Mouse (Mus musculus) retina, postnatal 1 day (tissue): ENCODE measurements at regions not wholly inside any gene's neighbourhood (a gene's known extent, or its start where the extent isn't known, plus 50 kb on each side); places are given as distances from the start of the nearest gene placed in this dataset.

Source experiments
- DNase-seq: peaks from one replicate; pipeline ENCODE4 v3.0.0-alpha.2; 2012

DNA sequence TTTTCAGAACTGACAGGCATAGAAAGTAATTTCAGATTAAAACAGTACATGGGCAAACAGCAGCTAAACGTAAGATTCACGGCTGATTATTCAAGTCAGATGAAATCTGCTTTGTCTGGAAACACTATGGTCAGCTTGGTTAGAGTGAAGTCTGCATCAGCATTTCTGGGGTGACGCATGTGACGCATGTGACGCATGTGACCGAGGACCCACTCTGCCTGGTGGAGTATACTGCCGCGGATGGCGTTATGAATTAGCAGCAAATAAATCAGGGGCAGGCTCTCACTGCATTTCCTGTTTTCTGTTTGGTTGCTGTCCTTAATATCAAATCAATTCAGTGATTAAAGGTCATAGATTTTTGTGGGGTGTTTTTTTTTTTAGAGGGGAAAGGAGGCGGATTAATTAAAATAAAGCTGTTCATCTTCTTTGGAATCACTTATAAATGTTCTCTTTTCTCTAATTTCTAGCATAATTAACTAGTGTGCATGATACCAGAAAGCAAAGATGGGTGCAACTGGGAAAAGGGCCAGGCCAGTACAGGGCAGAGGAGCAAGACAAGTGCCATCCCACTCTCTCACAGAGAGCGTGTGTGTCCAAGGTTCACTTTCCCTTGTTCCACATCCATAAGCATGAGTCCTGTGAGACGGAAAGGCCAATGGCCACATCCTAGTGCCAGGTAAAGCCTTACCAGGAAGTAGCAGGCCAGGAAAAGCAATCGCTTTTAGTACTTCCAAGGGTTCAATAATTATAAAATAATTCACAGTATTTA, 285.7 kb upstream of the Smim15 start:
- DNase-seq = no peak

- no peak for DNase-seq
These were observed 291.5 kb upstream of the Smim15 start for GRCm38 (mm10) chr13:107752745-107753144.

GRCm38 (mm10) chr13:107743464-107744218, 300.6 kb upstream of the Smim15 start:
- peak; percentile 69 for DNase-seq

- DNase-seq = no peak
These were observed 307.7 kb upstream of the Smim15 start for GRCm38 (mm10) chr13:107736581-107736980.

- no peak for DNase-seq
These were observed 309.9 kb upstream of the Smim15 start for GRCm38 (mm10) chr13:107734161-107734905.

GRCm38 (mm10) chr13:107730976-107731375, 313.3 kb upstream of the Smim15 start:
- DNase-seq = no peak

- DNase-seq = no peak
These were observed 317.8 kb upstream of the Smim15 start for GRCm38 (mm10) chr13:107726491-107726890.

- no peak for DNase-seq
These were observed 322.3 kb upstream of the Smim15 start for GRCm38 (mm10) chr13:107721901-107722300.

- DNase-seq = peak; percentile 32
These were observed 323.2 kb upstream of the Smim15 start for GRCm38 (mm10) chr13:107720874-107721574.

DNA sequence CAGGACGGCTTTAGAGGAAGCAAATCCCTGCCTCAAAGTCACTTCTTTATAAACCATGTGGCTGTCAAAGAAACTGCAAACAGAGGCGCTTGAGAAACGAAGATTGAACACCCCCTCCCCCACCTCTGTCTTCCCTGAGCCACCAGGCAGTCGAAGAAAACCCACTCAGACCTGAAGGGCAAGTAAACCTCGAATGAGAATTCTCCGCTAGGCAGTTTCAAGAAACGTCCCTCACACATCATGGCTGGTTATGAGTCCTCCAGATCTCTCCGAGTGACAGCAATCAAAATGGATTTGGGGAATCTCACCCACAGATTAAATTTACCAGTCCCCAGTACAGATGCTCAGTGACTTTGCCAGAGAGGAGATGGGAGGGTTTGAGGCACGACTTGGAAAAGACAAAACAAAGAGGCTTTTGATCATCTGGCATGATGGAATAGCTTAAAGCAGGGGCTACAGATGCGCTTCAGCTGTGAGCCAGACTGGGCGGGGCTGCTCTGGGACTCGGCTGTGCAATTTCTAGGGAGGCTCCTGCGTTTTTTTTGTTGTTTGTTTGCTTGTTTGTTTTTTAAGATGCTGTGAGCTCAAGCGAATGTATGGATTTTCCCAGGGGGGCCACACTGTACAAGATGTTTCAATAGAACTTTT, 325.1 kb upstream of the Smim15 start:
- DNase-seq = no peak

- DNase-seq = no peak
These were observed 328.6 kb upstream of the Smim15 start for GRCm38 (mm10) chr13:107715616-107716015.

DNA sequence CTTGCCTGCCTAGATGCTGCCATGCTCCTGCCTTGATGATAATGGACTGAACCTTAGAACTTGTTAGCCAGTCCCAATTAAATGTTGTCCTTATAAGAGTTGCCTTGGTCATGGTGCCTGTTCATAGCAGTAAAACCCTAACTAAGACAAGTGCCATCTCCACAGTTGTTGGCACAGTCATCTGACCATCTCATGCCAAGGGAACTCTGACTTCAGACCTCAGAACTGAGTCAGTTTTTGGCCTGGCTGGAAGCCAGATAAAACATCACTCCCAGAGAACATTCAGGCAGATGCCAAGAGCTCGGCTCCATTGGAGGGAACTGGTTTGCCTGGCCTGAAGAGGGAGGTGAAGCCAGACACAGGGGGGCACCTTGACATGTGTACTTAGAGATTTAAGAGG, 330.2 kb upstream of the Smim15 start:
- DNase-seq = no peak

GRCm38 (mm10) chr13:107711341-107711994, 332.8 kb upstream of the Smim15 start:
- DNase-seq = no peak

- no peak for DNase-seq
These were observed 333.9 kb upstream of the Smim15 start for GRCm38 (mm10) chr13:107710368-107710767.

- DNase-seq = no peak
These were observed 334.4 kb upstream of the Smim15 start for GRCm38 (mm10) chr13:107709828-107710227.

DNA sequence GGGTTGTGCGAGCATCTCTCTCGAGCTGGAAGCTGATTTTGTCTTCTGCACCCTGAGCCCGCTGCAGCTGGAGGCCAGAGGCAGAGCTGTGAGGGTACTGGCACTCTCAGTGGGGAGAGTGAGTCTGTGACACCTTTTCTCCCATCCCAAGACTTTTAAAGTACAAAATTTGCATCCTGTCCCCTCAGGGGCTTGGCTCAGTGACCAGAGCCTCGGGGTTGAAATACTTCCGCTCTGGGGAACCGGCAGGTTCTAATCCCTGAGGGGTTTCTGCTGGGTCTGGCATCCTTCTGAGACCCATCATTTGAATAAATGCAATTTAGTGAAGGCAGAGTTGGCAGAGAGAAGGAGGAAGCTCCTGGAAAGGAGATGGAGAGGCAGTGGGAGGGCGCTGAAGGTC, 340.5 kb upstream of the Smim15 start:
- no peak for DNase-seq

GRCm38 (mm10) chr13:107700268-107701139, 343.7 kb upstream of the Smim15 start:
- DNase-seq = peak; percentile 59

GRCm38 (mm10) chr13:107699251-107699650, 345.0 kb upstream of the Smim15 start:
- no peak for DNase-seq

- no peak for DNase-seq
These were observed 345.9 kb upstream of the Smim15 start for GRCm38 (mm10) chr13:107698345-107698744.

DNA sequence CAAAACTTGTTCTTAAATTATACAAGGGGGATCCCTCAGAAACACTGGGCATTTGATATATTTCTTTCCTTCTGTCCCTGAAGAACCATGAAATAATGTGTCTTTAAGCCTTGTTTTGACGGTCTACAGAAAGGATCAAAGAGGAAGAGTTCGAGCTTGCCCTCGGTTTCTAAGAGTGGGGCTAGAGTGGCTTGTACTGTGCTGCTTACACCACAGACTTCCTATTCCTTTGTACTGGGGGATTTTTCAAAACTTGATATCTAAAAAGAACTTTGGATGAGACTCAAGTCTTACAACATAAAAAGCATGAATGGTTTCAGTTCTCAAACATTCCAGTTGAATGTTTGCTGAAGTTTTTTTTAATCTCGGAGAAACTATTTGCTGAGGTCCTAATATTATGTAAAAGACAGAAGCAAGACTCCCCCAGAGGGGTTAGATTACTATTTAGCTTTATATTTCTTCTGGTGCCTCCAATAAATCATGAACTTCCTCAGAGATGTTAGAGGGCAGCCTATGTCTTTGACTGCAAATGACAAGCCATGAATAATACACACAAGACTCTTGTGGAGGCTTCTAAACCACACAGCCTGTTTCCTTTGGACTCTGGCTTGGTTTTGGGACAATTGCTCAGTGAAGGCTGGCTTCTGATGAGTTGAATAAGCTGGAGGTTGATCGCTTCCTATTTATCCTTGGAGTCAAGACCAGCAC, 352.0 kb upstream of the Smim15 start:
- no peak for DNase-seq
